Mouse (Mus musculus): ENCODE data around the gene Mtch1.
"Not testable (repeated sequence)": the region's sequence is repeated elsewhere in the genome, so short reads cannot be mapped to it uniquely, and the experiment has no call there.

Mtch1 gene

GRCm38 (mm10) chr17:29332186-29332685 lies 15.5 kb downstream of the Mtch1 start:
- DNase-seq (ENCODE audit: low read depth, low spot score), result no peak

DNA sequence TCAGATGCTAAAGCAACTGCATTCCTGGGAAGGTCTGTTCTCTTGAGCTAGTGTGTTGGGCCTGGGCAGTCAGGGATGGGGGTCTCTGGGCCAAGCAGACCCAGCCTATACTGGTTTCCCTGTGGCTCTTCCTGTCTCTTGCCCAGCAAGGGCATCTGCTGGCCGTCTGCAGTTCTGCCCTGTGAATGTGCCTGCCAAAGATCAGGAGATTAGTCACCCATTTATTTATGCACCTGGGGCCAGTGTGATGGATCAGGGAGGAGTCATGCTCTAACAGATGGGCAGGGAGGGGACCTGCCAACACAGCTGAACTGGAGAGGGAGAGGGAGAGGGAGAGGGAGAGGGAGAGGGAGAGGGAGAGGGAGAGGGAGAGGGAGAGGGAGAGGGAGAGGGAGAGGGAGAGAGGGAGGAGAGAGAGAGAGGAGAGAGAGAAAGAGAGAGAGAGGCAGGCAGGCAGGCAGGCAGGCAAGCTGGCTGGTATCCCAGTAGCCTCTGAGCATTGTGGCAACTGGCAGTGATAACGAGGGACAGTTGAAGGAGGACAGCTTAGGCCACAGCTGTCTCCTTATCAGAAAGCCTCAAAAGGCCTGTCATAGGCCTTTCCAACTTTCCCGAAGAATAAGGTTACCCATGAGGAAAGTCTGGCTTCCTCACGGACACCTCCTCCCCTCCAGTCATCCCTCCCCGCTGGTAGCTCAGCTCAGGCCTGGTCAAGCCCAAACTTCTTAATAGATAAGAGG lies 16.9 kb downstream of the Mtch1 start:
- no peak for DNase-seq (ENCODE audit: low read depth, low spot score)

GRCm38 (mm10) chr17:29330221-29330620 lies 17.5 kb downstream of the Mtch1 start:
- DNase-seq (ENCODE audit: low read depth, low spot score), result no peak

GRCm38 (mm10) chr17:29327691-29328090 lies 20.0 kb downstream of the Mtch1 start:
- no peak for DNase-seq (ENCODE audit: low read depth, low spot score)

- no peak for DNase-seq (ENCODE audit: low read depth, low spot score)
Observed at GRCm38 (mm10) chr17:29326531-29327529, 20.9 kb downstream of the Mtch1 start.

DNA sequence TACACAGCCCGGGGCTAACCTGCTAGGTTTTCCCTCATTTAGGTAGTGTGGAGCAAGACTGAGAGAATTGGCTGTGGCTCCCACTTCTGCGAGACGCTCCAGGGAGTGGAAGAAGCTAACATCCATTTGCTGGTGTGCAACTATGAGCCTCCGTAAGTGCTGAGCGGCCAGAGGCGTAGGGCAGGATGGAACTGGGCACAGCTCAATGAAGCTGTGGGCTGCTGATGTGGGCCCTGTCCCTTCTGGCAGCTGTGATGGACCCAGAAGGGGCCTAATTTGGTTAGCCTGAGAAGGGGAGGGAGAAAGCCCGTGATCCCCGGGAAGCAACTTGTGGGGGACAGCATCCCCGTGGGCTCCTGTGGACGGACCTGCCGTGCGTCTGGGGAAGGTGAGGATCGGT lies 21.9 kb downstream of the Mtch1 start:
- DNase-seq (ENCODE audit: low read depth, low spot score), result no peak

DNA sequence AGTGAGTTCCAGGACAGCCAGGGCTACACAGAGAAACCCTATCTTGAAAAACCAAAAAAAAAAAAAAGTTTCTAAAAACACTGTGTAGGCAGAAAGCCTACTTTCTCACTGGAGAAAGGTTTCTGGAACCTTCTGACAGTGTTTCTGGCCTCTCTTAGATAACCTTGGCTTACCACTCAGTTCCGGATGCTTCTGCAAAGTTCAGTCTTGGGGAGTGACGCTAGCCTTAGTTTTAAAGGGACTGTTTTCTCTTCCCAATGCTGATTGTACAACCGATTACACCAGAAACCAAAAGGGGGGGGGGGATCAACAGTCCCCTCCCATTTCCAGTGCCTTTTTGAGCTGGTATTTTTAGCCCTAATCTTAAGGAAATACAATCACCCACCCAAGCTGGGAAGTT lies 24.1 kb downstream of the Mtch1 start:
- DNase-seq (ENCODE audit: low read depth, low spot score), result no peak

GRCm38 (mm10) chr17:29322603-29322962 lies 25.2 kb downstream of the Mtch1 start:
- no peak for DNase-seq (ENCODE audit: low read depth, low spot score)

GRCm38 (mm10) chr17:29321765-29322602 lies 25.8 kb downstream of the Mtch1 start:
- DNase-seq (ENCODE audit: low read depth, low spot score), result no peak

DNA sequence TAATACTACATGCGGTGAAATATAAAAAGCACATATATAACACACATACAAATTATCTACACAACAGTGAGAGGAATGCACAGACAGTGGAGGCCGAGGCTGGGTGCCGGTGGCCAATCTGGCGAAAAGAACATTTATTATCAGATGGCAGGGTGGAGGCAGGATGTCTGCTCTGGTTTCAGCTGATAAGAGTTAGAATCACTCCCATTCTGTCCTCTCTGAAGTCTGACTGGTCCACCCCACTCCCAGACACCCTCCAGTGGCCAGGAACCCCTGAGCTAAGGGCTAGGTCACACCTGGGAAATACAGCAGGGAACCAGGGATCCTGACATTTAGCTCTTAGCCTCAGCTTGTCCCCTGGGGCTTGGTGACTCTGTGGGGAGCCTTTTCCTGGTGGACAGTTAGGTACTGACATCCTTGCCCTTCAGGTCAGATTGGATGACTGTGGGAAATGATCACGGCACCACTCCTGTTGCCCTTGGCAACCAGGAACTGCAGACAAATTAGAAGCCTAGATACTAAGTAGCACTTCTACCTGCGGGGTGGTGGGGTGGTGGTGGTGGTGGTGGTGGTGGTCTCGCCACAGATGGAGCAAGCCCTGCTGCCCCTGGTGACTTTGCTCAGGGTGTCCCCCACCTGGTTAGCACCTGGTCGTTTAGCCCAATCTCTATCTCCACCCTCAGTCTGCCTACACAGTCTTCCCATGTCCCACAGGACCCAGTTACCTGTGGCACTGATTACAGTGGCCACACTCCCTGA lies 27.7 kb downstream of the Mtch1 start:
- no peak for DNase-seq (ENCODE audit: low read depth, low spot score)

DNA sequence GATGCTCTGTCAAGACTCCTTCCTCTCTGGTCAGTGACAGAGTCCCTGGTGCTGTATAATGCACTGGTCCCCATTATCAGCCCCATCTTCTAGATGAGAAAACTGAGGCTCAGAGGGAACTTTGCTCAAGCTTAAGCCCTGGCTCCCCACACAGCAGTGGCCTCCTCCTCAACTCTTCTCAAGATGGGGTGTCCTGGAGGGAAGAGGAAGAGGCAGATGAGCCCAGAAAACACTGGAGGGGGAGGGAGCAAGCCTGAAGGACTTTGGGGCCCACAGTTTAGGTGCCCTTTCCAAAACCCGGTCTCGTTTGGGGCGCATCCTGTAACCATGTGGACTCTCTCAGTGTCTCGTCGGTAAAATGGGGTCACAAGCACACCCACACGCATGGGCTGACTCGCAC lies 28.3 kb downstream of the Mtch1 start:
- DNase-seq (ENCODE audit: low read depth, low spot score), result no peak

DNA sequence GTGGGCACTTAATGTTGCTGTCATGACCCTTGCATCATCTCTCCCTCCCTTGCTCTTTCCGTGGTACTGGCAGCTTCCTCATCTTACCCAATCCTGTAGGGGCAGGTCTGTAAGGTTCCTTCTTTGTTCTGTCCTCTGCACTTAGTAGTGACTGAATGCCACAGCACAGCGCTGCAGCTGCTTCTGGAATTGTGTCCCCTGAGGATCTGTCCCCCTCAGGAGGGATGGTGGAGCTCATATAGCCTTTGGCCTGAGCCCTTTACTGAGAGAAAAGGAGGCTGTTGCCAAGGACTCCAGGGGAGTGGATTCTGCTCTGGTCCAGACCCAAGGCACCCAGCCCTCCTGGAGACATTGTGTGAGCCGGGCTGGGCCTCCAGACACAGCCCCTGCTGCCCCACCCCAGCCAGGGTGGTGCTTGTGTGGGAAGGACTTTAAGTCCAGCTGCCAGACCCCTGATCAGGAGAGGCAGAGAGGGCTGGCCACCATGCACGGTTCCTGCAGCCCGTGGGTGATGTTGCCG lies 28.9 kb downstream of the Mtch1 start:
- no peak for DNase-seq (ENCODE audit: low read depth, low spot score)

- DNase-seq (ENCODE audit: low read depth, low spot score), result not testable (repeated sequence)
Observed at GRCm38 (mm10) chr17:29317380-29317779, 30.4 kb downstream of the Mtch1 start, which contains the start of gene Pi16. TSS of gene Pi16 (plus strand) at chr17:29317680.

DNA sequence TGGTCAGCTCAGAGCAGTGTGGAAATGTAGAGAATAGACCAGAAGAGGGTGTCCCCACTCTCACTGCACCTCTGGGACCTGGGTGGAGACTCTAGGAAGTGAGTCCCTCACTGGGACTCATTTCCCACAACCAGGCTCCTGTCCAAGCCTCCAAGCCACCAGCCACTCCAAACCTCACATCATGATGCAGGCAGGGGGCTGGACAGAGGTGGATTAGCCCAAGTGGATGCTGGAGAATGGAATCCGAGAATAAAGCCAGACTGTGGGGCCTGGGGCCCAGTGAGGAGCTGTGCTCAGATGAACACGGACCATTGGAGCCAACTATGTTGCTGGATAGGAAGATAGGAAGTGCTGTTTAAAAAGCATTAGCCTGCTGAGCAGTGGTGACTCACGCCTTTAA lies 30.8 kb downstream of the Mtch1 start:
- no peak for DNase-seq (ENCODE audit: low read depth, low spot score)

- DNase-seq (ENCODE audit: low read depth, low spot score), result no peak
Observed at GRCm38 (mm10) chr17:29315672-29316465, 31.9 kb downstream of the Mtch1 start.

GRCm38 (mm10) chr17:29313300-29313699 lies 34.4 kb downstream of the Mtch1 start:
- DNase-seq (ENCODE audit: low read depth, low spot score), result no peak

DNA sequence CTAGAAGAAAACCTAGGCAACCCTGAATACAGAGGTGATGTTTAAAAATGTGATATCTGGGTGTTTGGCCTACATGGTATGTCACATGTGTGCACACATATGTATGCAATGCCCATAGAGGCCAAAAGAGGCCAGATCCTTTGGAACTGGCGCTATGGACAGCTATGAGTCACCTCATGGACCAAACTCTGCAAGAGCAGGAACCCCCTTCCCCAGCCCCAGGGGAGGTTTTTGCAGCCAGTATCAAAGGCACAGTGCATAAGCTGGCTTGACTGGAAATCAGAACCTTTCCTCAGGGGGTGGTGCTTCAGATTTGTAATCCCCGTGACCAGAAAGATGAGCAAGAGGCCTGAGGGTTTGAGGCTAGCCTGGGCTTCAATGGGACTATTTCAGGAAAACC lies 35.7 kb downstream of the Mtch1 start:
- DNase-seq (ENCODE audit: low read depth, low spot score), result no peak

GRCm38 (mm10) chr17:29311602-29312001 lies 36.1 kb downstream of the Mtch1 start:
- DNase-seq (ENCODE audit: low read depth, low spot score), result no peak

DNA sequence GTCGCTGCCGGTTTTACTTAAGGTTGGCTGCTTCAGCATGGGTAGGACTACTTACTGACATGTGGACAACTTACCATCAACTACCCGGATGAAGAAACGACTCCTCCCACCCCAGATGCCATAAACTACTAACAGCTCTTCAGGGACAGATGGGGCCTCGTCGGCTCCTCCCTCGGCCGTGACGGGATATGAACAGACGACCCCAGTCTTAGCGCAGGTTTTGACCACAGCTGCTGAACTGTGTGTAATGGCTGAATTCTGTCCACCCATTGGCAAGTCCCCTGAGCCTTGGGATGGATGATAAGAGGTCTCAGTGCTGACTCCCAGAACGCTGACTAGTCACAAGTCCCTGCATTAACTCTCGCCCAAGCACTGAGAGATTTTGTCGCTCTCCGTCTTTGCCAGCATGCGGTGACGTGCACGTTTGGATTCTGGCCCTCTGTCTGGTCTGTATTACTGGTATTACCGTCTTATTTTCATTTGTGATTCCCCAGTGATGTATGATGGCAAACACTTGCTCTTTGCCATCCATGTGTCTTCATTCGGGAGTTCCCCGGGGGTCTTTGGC lies 37.6 kb downstream of the Mtch1 start:
- DNase-seq (ENCODE audit: low read depth, low spot score), result no peak
